Mouse (Mus musculus): ENCODE data around the gene Gm48552. TPM values are rescaled to one million over a fixed set of nuclear protein-coding genes. Genes with fewer than 3 reads are reported as not detected.

The Gm48552 gene
- polyA plus RNA-seq, 1 experiment = not detected

DNA sequence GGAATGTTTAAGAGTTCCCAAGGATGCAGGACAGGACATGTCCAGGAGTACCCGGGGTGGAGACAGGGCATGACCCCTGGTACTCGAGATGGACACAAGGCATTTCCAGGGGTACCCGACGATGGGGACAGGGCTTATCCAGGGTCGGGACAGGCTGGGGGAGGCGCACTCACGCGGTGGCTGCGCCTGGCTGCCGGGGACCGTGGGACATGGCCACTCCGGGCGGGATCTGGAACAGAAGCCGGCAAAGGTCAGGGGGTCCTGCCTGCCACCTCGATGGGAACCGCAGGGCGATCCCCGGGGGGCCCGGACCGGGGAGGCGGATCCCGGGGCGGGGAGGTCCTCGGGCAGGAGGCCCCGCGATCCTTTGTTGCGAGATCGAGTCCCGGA, 38.8 kb upstream of the Gm48552 start:
- H3K4me3 ChIP-seq (ENCODE audit: insufficient read depth, low read depth, low read length) = peak overlapping the region; percentile 50
- WGBS = 1% methylated on average over 29 of the region's 29 CpGs
- H3K27ac ChIP-seq (ENCODE audit: insufficient read depth, low read depth, low read length) = no peak overlapping the region
- no peak for TF ChIP-seq POLR2A (IDR thresholded peaks at IDR 0.05; ENCODE audit: insufficient read depth, low read depth, low read length)
- TF ChIP-seq CTCF (IDR thresholded peaks at IDR 0.05; ENCODE audit: insufficient read depth, low read depth, low read length) = no peak
- H3K4me1 ChIP-seq (ENCODE audit: control insufficient read depth, insufficient read depth, low read length) = peaks cover 24% of the 10 kb centered on the region

DNA sequence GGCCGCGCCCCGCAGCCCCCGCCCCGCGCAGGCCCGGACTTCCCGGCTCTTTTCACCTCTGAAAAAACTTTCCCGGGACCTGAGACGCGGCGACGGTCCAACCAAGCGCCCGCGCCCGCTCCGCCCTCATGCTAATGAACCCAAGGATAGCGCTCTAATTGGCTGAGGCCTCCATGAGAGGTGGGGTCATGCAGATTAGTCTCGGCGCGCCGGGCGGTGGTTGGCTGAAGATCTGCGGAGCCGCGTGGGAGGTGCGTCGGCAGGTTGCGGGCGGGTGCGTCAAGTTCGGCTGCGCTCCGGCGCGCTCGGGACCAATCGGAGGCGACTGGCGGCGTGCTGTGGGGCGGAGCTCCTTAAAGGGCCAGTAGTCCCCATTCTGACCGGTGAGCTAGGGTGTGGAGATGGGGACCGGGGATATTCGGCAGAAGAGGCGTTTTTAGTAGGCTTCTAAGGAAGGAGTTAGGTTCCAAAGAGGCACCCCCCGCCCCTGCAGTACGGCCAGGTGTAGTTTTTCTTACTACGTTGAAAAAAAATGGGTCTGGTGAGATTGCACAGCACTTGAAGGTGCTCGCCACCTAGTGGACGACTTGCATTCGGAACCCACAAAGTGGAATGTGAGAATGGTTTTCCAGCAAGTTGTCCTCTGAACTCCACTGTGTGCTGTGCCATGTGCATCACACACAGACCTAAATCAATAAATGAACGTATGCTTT, 38.3 kb upstream of the Gm48552 start, which contains the start of gene Hmg20b:
TSS of gene Hmg20b (minus strand) at position 130 of the 713 bp plus-strand sequence.
- Histone ChIP-seq H3K27ac (ENCODE audit: insufficient read depth, low read depth, low read length) (0 out of 2 replicates have a peak within 1 kb of the TSS, but pooled peaks have one; percentile 48), H3K4me3 (ENCODE audit: insufficient read depth, low read depth, low read length) (peak within 1 kb of the TSS; percentile 61), H3K4me1 (ENCODE audit: control insufficient read depth, insufficient read depth, low read length) (peaks cover 27% of the 10 kb centered on the region)
- TF ChIP-seq CTCF (IDR thresholded peaks at IDR 0.05; ENCODE audit: insufficient read depth, low read depth, low read length) = peak; percentile 87
- no peak for TF ChIP-seq POLR2A (IDR thresholded peaks at IDR 0.05; ENCODE audit: insufficient read depth, low read depth, low read length)
- WGBS = under 1% methylated on average over 54 of the region's 54 CpGs

DNA sequence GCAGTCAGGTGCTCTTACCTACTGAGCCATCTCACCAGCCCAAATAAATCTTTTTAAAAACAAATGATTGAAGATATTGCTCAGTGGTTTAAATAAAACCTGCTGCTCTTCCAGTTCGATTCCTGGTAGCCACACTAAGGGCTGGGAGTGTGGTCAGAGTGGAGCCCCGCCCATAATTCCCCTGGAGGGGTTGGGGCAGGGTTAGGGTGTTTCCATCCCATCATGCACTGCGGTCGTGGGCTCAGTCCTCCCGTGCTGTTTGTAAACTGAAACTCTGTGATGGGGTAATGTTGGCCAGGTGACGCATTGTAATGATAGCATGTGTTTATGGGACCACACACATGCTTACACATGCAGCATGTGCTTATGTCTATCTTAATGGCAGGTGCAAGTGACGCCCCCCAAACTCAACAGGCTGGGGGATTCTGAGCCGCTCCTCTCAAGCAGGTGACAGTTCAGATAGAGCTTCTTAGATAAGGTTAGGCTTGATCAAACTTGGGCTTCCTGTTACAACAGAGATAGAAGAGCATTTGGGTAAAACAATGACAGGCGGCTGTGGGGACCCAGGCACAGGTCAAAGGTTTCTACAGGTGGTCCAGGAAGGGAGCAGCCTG, 37.0 kb upstream of the Gm48552 start:
- no peak overlapping the region for H3K27ac ChIP-seq (ENCODE audit: insufficient read depth, low read depth, low read length)
- no peak for TF ChIP-seq CTCF (IDR thresholded peaks at IDR 0.05; ENCODE audit: insufficient read depth, low read depth, low read length)
- no peak for TF ChIP-seq POLR2A (IDR thresholded peaks at IDR 0.05; ENCODE audit: insufficient read depth, low read depth, low read length)
- peaks cover 35% of the 10 kb centered on the region for H3K4me1 ChIP-seq (ENCODE audit: control insufficient read depth, insufficient read depth, low read length)
- no peak overlapping the region for H3K4me3 ChIP-seq (ENCODE audit: insufficient read depth, low read depth, low read length)
- WGBS = 33% methylated on average over 9 of the region's 9 CpGs

DNA sequence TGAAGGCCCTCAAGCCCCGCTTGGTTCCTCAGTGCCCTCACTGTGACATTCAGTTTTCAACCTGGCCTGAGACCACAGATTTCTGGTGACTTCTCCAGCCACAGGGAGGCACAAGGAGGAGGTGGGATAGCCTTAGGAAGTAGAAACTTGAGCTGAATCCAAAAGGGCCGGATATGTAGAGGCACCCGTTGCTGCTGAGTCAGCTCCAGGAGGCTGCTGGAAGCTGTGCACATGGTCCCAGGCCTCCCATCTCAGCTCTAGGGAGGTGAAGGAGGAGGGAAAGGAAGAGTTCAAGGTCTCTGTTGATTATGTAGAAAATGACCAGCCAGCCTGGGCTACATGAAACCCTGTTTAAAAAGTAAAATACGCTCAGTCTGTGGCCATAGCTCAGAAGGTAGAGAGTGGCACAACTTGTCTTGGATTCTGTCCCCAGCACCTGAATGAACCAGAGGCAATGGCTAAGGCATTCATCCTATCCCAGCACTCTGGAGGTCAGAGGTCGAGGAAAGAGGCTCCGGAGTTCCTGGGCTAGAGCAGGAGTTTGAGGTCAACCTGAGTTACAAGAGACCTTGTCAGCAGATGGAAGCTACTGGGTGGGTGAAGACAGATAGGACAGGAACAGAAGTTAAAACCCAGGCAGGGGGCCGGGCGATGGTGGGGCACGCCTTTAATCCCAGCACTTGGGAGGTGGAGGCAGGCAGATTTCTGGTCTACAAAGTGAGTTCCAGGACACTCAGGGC, 33.9 kb upstream of the Gm48552 start:
- no peak overlapping the region for H3K27ac ChIP-seq (ENCODE audit: insufficient read depth, low read depth, low read length)
- 72% methylated on average over 9 of the region's 9 CpGs for WGBS
- H3K4me3 ChIP-seq (ENCODE audit: insufficient read depth, low read depth, low read length) = no peak overlapping the region
- TF ChIP-seq POLR2A (IDR thresholded peaks at IDR 0.05; ENCODE audit: insufficient read depth, low read depth, low read length) (no peak), CTCF (IDR thresholded peaks at IDR 0.05; ENCODE audit: insufficient read depth, low read depth, low read length) (no peak)
- peaks cover 48% of the 10 kb centered on the region for H3K4me1 ChIP-seq (ENCODE audit: control insufficient read depth, insufficient read depth, low read length)

DNA sequence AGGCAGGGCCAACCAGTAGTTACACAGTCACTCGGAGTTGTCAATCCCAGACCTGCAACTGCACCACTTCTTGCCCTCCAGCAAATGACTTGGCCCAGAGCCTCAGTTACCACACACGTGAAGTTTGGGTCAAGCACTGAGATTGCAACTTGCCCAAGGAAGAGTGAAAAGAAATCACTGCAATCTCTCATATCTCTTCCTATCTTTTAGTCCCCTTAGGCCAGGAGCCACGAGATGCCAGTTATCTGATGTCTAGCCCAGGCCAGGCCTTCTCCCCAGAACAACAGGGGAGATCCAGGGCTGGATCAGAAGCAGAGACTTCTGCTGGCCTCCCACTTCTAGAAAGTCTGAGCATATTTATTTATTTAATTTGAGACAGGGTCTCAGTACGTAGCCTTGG, 33.3 kb upstream of the Gm48552 start:
- H3K4me1 ChIP-seq (ENCODE audit: control insufficient read depth, insufficient read depth, low read length) = peaks cover 51% of the 10 kb centered on the region
- H3K27ac ChIP-seq (ENCODE audit: insufficient read depth, low read depth, low read length) = no peak overlapping the region
- no peak overlapping the region for H3K4me3 ChIP-seq (ENCODE audit: insufficient read depth, low read depth, low read length)
- TF ChIP-seq POLR2A (IDR thresholded peaks at IDR 0.05; ENCODE audit: insufficient read depth, low read depth, low read length) (no peak), CTCF (IDR thresholded peaks at IDR 0.05; ENCODE audit: insufficient read depth, low read depth, low read length) (no peak)
- WGBS = 83% methylated on average over 4 of the region's 4 CpGs

DNA sequence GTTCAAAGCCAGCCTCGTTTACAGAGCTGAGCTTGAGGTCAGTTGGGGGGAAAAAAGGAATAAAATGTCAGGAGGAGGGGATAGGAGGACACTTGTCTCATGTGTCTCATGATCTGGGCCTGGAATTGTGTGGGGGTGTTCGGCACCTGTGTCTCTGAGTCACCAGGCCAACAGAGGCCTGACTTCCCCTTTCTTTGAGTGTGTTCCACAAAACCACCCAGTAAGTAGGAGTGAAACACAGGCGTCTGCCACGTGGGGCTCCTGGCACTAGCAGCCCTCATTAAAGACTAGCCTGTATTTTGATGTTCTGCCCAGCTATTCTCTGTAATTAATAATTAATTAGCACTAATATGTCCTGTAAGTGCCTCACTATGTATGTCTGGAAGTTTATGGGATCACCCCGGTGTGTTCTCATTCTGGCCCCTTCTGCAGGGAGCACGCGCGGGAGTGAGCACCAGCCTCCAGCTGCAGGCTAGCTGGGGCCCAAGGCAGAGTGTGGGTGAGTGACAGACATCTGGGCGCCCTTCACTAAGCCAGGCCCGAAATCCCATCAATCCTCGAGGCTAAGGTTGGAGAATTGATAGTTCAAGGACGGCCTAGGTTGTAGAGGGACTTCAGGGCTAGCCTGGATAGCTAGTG, 32.3 kb upstream of the Gm48552 start:
- Histone ChIP-seq H3K4me3 (ENCODE audit: insufficient read depth, low read depth, low read length) (0 out of 2 replicates have a peak overlapping the region, but pooled peaks have one; percentile 8), H3K4me1 (ENCODE audit: control insufficient read depth, insufficient read depth, low read length) (peaks cover 59% of the 10 kb centered on the region), H3K27ac (ENCODE audit: insufficient read depth, low read depth, low read length) (peak overlapping the region; percentile 74)
- WGBS = 34% methylated on average over 12 of the region's 12 CpGs
- TF ChIP-seq CTCF (IDR thresholded peaks at IDR 0.05; ENCODE audit: insufficient read depth, low read depth, low read length) (no peak), POLR2A (IDR thresholded peaks at IDR 0.05; ENCODE audit: insufficient read depth, low read depth, low read length) (no peak)

DNA sequence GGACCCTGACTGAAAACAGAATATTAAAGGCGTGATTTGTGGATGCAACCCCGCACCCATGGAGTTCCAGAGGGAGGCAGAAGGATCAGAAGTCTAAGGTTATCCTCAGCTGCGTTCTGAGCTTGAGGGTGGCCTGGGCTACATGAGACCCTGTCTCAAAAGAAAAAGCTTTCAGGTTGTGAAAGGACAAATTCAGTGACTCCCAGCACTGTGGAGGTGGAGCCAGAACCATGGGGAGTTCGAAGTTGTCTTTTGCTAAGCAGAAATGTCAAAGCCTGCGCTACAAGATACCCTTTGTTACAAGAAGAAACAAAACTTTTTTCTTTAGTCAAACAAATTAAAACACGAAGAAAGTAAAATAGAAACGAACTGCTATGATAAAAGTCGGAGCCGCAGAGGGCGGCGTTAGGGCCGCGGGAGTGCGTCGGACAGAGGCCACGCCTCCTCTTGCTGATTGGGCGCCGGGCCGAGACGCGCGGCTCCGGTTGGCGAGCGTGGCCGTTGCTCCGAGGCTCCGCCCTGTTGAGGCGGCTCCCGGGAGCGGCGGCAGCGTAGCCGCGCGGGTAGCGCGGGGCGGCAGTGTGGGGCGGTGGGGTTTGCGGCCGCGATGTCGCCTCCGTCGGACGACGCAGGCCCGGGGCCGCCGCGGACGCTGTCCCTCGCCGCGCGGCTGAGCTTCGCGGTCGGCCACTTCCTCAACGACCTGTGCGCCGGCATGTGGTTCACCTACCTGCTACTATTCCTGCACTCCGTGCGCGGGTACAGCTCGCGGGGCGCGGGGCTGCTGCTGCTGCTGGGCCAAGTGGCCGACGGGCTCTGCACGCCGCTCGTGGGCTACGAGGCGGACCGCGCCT, 31.6 kb upstream of the Gm48552 start, which contains the start of gene Mfsd12:
TSS of gene Mfsd12 (plus strand) at position 501 of the 854 bp plus-strand sequence.
- peak within 1 kb of the TSS; percentile 33; the same call in 1 of the 2 replicates for H3K27ac ChIP-seq (ENCODE audit: insufficient read depth, low read depth, low read length)
- H3K4me3 ChIP-seq (ENCODE audit: insufficient read depth, low read depth, low read length) = peak within 1 kb of the TSS; percentile 67
- H3K4me1 ChIP-seq (ENCODE audit: control insufficient read depth, insufficient read depth, low read length) = peaks cover 59% of the 10 kb centered on the region
- WGBS = 1% methylated on average over 79 of the region's 79 CpGs
- TF ChIP-seq CTCF (IDR thresholded peaks at IDR 0.05; ENCODE audit: insufficient read depth, low read depth, low read length) (no peak), POLR2A (IDR thresholded peaks at IDR 0.05; ENCODE audit: insufficient read depth, low read depth, low read length) (peak; percentile 73)

DNA sequence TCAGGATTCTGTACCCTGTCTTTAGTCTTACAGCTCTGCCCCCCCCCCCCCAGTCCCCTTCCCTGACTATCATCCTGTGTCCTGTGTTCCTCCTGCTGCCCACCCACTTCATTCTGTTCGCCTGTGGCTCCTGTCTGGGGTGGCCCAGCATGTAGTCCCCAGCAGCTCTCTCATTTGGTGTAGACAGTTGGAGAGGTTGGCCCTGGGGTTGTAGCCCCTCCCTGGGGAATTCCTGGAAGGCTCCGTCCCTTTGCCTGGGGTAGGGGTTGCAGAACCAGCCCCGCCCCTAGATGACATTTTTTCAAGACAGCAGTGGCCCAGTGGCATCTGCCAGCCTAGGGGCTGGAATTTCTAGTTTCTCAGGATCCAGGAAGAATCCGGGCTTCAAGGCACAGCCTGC, 30.6 kb upstream of the Gm48552 start:
- H3K27ac ChIP-seq (ENCODE audit: insufficient read depth, low read depth, low read length) = no peak overlapping the region
- 29% methylated on average over 4 of the region's 4 CpGs for WGBS

More for the DNA sequence above, 30.6 kb upstream of the Gm48552 start:
- Histone ChIP-seq H3K4me3 (ENCODE audit: insufficient read depth, low read depth, low read length) (peak overlapping the region; percentile 67), H3K4me1 (ENCODE audit: control insufficient read depth, insufficient read depth, low read length) (peaks cover 59% of the 10 kb centered on the region)
- TF ChIP-seq CTCF (IDR thresholded peaks at IDR 0.05; ENCODE audit: insufficient read depth, low read depth, low read length) (no peak), POLR2A (IDR thresholded peaks at IDR 0.05; ENCODE audit: insufficient read depth, low read depth, low read length) (no peak)

Measured in olfactory bulb, adult 2 months (tissue).